Mouse (Mus musculus) megakaryocyte-erythroid progenitor cell, adult 5 weeks (primary cell): ENCODE measurements around the gene Trim6. TPM values are rescaled to one million over a fixed set of nuclear protein-coding genes. Genes with fewer than 3 reads are reported as not detected.

Experiments used
- polyA plus RNA-seq: library from polyadenylated mRNA; stranded (reverse); fragments of >175 nt; gene quantifications from 2 replicates; pipeline ENCODE4 v1.2.3, GENCODE M21; 2012

The Trim6 gene
- polyA plus RNA-seq = 0.40 and 1.2 TPM in 2 replicates

GRCm38 (mm10) chr7:104218701-104219569, at the start of gene Trim6:
Gene Trim6, plus strand, starts transcription at chr7:104218793.

GRCm38 (mm10) chr7:104183292-104183691, 35.3 kb upstream of the Trim6 start, which contains the start of gene Olfr648:
Gene Olfr648, minus strand, starts transcription at chr7:104183392.

GRCm38 (mm10) chr7:104195885-104196284, 22.7 kb upstream of the Trim6 start, which contains the start of gene Olfr649:
Gene Olfr649, minus strand, starts transcription at chr7:104195985.

GRCm38 (mm10) chr7:104244287-104245181, 25.9 kb downstream of the Trim6 start, which contains the start of gene Trim34a:
Gene Trim34a, plus strand, starts transcription at chr7:104244457.

Other genes with a start within 250 kb of the Trim6 start
- 0.01 TPM in 1 of 2 replicates, not detected in the other for gene Olfr635, start 247.6 kb upstream of the Trim6 start, polyA plus RNA-seq
- gene Olfr638, start 220.0 kb upstream of the Trim6 start, polyA plus RNA-seq = not detected in 2 replicates
- 0.01 TPM in 1 of 2 replicates, not detected in the other for gene Olfr639, start 201.5 kb upstream of the Trim6 start, polyA plus RNA-seq
- gene Olfr640, start 193.2 kb upstream of the Trim6 start, polyA plus RNA-seq = not detected in 2 replicates
- gene Olfr641, start 183.3 kb upstream of the Trim6 start, polyA plus RNA-seq = not detected in 2 replicates
- gene Olfr642, start 166.1 kb upstream of the Trim6 start, polyA plus RNA-seq = not detected in 2 replicates
- gene 4930516K23Rik, start 157.3 kb upstream of the Trim6 start, polyA plus RNA-seq = not detected in 2 replicates
- not detected in 2 replicates for gene Olfr644, start 146.9 kb upstream of the Trim6 start, polyA plus RNA-seq
- not detected in 2 replicates for gene Olfr645, start 133.3 kb upstream of the Trim6 start, polyA plus RNA-seq
- gene Olfr646, start 113.9 kb upstream of the Trim6 start, polyA plus RNA-seq = 0.02 TPM in 1 of 2 replicates, not detected in the other
- gene Ubqln5, start 89.0 kb upstream of the Trim6 start, polyA plus RNA-seq = 0.03 TPM in 1 of 2 replicates, not detected in the other
- not detected in 2 replicates for gene Olfr643, start 81.4 kb upstream of the Trim6 start, polyA plus RNA-seq
- not detected in 2 replicates for gene Ubqln3, start 75.5 kb upstream of the Trim6 start, polyA plus RNA-seq
- not detected in 2 replicates for gene Ubqlnl, start 68.2 kb upstream of the Trim6 start, polyA plus RNA-seq
- not detected in 2 replicates for gene Olfm5, start 54.0 kb upstream of the Trim6 start, polyA plus RNA-seq
- gene Olfr648, start 35.4 kb upstream of the Trim6 start, polyA plus RNA-seq = not detected in 2 replicates
- gene Olfr649, start 22.8 kb upstream of the Trim6 start, polyA plus RNA-seq = not detected in 2 replicates
- gene Trim34a, start 25.7 kb downstream of the Trim6 start, polyA plus RNA-seq = 0.38 and 0.74 TPM in 2 replicates
- 0.14 and 0.16 TPM in 2 replicates for gene Trim5, start 69.3 kb downstream of the Trim6 start, polyA plus RNA-seq
- gene Trim12a, start 96.7 kb downstream of the Trim6 start, polyA plus RNA-seq = 2.4 and 3.0 TPM in 2 replicates
- gene Trim34b, start 110.7 kb downstream of the Trim6 start, polyA plus RNA-seq = not detected in 2 replicates
- gene Trim12c, start 134.6 kb downstream of the Trim6 start, polyA plus RNA-seq = 0.45 and 0.74 TPM in 2 replicates
- 0.12 TPM in 1 of 2 replicates, not detected in the other for gene Trim30b, start 151.1 kb downstream of the Trim6 start, polyA plus RNA-seq
- gene Trim30c, start 182.0 kb downstream of the Trim6 start, polyA plus RNA-seq = not detected in 2 replicates
- gene Trim30a, start 246.4 kb downstream of the Trim6 start, polyA plus RNA-seq = 1.5 and 5.2 TPM in 2 replicates